Mouse (Mus musculus): ENCODE data around the gene Akr1a1. TPM values are rescaled to one million over a fixed set of nuclear protein-coding genes. Genes with fewer than 3 reads are reported as not detected.

Gene Akr1a1
- polyA plus RNA-seq, 1 experiment from 2014 or later, result 799 TPM

Other genes starting within 250 kb of the Akr1a1 start
- 32.2 and 40.4 TPM in 2 replicates for gene Mast2, start 187.5 kb downstream of the Akr1a1 start, polyA plus RNA-seq (2015; fragmentation: Nextera tagmentation; extraction: Ambion mirVana)
- 12.9 and 13.0 TPM in 2 replicates for gene Ipp, start 144.1 kb downstream of the Akr1a1 start, polyA plus RNA-seq (2015; fragmentation: Nextera tagmentation; extraction: Ambion mirVana)
- gene Tmem69, start 95.7 kb downstream of the Akr1a1 start, polyA plus RNA-seq (2015; fragmentation: Nextera tagmentation; extraction: Ambion mirVana), result 20.1 and 22.2 TPM in 2 replicates
- gene Gpbp1l1, start 94.0 kb downstream of the Akr1a1 start, polyA plus RNA-seq (2015; fragmentation: Nextera tagmentation; extraction: Ambion mirVana), result 12.1 and 14.6 TPM in 2 replicates
- 4.0 and 5.6 TPM in 2 replicates for gene Ccdc17, start 55.0 kb downstream of the Akr1a1 start, polyA plus RNA-seq (2015; fragmentation: Nextera tagmentation; extraction: Ambion mirVana)
- gene Nasp, start 23.7 kb downstream of the Akr1a1 start, polyA plus RNA-seq (2015; fragmentation: Nextera tagmentation; extraction: Ambion mirVana), result 80.6 and 88.1 TPM in 2 replicates
- gene Prdx1, start 33.9 kb upstream of the Akr1a1 start, polyA plus RNA-seq (2015; fragmentation: Nextera tagmentation; extraction: Ambion mirVana), result 466 and 468 TPM in 2 replicates
- 22.6 and 24.5 TPM in 2 replicates for gene Mmachc, start 56.7 kb upstream of the Akr1a1 start, polyA plus RNA-seq (2015; fragmentation: Nextera tagmentation; extraction: Ambion mirVana)
- gene Ccdc163, start 56.8 kb upstream of the Akr1a1 start, polyA plus RNA-seq (2015; fragmentation: Nextera tagmentation; extraction: Ambion mirVana), result 8.0 and 11.2 TPM in 2 replicates
- gene Tesk2, start 69.3 kb upstream of the Akr1a1 start, polyA plus RNA-seq (2015; fragmentation: Nextera tagmentation; extraction: Ambion mirVana), result 3.0 and 3.1 TPM in 2 replicates
- gene Toe1, start 156.0 kb upstream of the Akr1a1 start, polyA plus RNA-seq (2015; fragmentation: Nextera tagmentation; extraction: Ambion mirVana), result 29.6 and 30.1 TPM in 2 replicates
- 6.8 and 9.1 TPM in 2 replicates for gene Mutyh, start 156.0 kb upstream of the Akr1a1 start, polyA plus RNA-seq (2015; fragmentation: Nextera tagmentation; extraction: Ambion mirVana)
- 2.1 and 2.3 TPM in 2 replicates for gene Hpdl, start 170.0 kb upstream of the Akr1a1 start, polyA plus RNA-seq (2015; fragmentation: Nextera tagmentation; extraction: Ambion mirVana)
- 4.1 and 4.8 TPM in 2 replicates for gene Zswim5, start 225.7 kb upstream of the Akr1a1 start, polyA plus RNA-seq (2015; fragmentation: Nextera tagmentation; extraction: Ambion mirVana)